Mouse (Mus musculus) MEL (cell line): ENCODE measurements around the gene Plet1.

Experiments
- CTCF ChIP-seq, 3 experiments: IDR thresholded peaks in 2 of 3; conservative IDR thresholded peaks in 1 of 3; 2 replicates each; pipeline ENCODE4 v1.5.1; 2011 to 2012; ENCODE audit warnings: low read length in 3 of 3, low read depth in 2 of 3, mild to moderate bottlenecking in 2 of 3, improper control_type of control experiment in 1 of 3, inconsistent platforms in 1 of 3, mixed read lengths in 1 of 3, moderate library complexity in 1 of 3; ENCODE audit not compliant: control insufficient read depth in 1 of 3, insufficient read depth in 1 of 3, poor library complexity in 1 of 3, severe bottlenecking in 1 of 3
- POLR2A ChIP-seq, 2 experiments: IDR thresholded peaks; 2 replicates each; pipeline ENCODE4 v1.6.1; 2011 to 2012; ENCODE audit warnings: low read length in 2 of 2, mild to moderate bottlenecking in 2 of 2, control low read depth in 1 of 2, improper control_type of control experiment in 1 of 2, low read depth in 1 of 2, moderate library complexity in 1 of 2; ENCODE audit not compliant: control insufficient read depth in 1 of 2, insufficient read depth in 1 of 2, poor library complexity in 1 of 2
- ZC3H11A ChIP-seq: IDR thresholded peaks from 2 replicates; pipeline ENCODE4 v1.6.1; 2012; ENCODE audit warnings: low read depth, mild to moderate bottlenecking, inconsistent platforms, low read length, improper control_type of control experiment

GRCm38 (mm10) chr9:50500467-50500973 lies 6.2 kb downstream of the Plet1 start:
- TF ChIP-seq CTCF (IDR thresholded peaks at IDR 0.05 in 2 of 3, conservative IDR thresholded peaks at IDR 0.05 in 1 of 3; ENCODE audit: control insufficient read depth in 1 of 3, insufficient read depth in 1 of 3, low read depth in 2 of 3, low read length in 3 of 3, poor library complexity in 1 of 3, severe bottlenecking in 1 of 3) = no peak
- no peak for TF ChIP-seq ZC3H11A
- no peak for TF ChIP-seq POLR2A (IDR thresholded peaks at IDR 0.05; ENCODE audit: control insufficient read depth in 1 of 2, insufficient read depth in 1 of 2, low read depth in 1 of 2, low read length in 2 of 2, poor library complexity in 1 of 2)
